Mouse (Mus musculus) neural tube, embryonic 11.5 days (tissue): Measurements from ENCODE around the gene Olfr317. TPM values are rescaled to one million over a fixed set of nuclear protein-coding genes. Genes with fewer than 3 reads are reported as not detected.
"Not testable (repeated sequence)": the region's sequence is repeated elsewhere in the genome, so short reads cannot be mapped to it uniquely, and the experiment has no call there.

ENCODE experiments used
- ATAC-seq: fragments of 200-750 bp; cut with Nextera tagmentation; 2 replicates; pipeline ENCODE4 v1.8.0; 2017; ENCODE audit warnings: moderate number of reproducible peaks, mild to moderate bottlenecking, moderate TSS enrichment, moderate library complexity; ENCODE audit not compliant: insufficient read depth, low FRiP score, low TSS enrichment
- DNase-seq: peaks from one replicate; pipeline ENCODE4 v3.0.0-alpha.2; 2015; ENCODE audit warnings: low spot score
- H3K27ac ChIP-seq: fragments of 300-500 bp; sonication (generic); 2 replicates; pipeline ENCODE4 v1.5.1; 2014; ENCODE audit warnings: low read depth, mild to moderate bottlenecking, low read length
- H3K27me3 ChIP-seq: fragments of 300-500 bp; sonication (generic); 2 replicates; pipeline ENCODE4 v1.6.1; 2014; ENCODE audit warnings: mild to moderate bottlenecking, low read length, mixed read lengths; ENCODE audit not compliant: control insufficient read depth, insufficient read depth
- H3K36me3 ChIP-seq: fragments of 300-500 bp; sonication (generic); 2 replicates; pipeline ENCODE4 v1.6.1; 2014; ENCODE audit warnings: mild to moderate bottlenecking, low read length, moderate library complexity, mixed read lengths; ENCODE audit not compliant: control insufficient read depth, insufficient read depth
- H3K4me1 ChIP-seq: fragments of 300-500 bp; sonication (generic); 2 replicates; pipeline ENCODE4 v1.6.1; 2014; ENCODE audit warnings: low read length, mixed read lengths; ENCODE audit not compliant: control insufficient read depth, insufficient read depth
- H3K4me2 ChIP-seq: fragments of 300-500 bp; sonication (generic); 2 replicates; pipeline ENCODE4 v1.6.1; 2014; ENCODE audit warnings: low read depth, mild to moderate bottlenecking, moderate library complexity
- H3K4me3 ChIP-seq: fragments of 300-500 bp; sonication (generic); 2 replicates; pipeline ENCODE4 v1.5.1; 2014; ENCODE audit warnings: low read depth, low read length
- H3K9ac ChIP-seq: fragments of 300-500 bp; sonication (generic); 2 replicates; pipeline ENCODE4 v1.6.1; 2014; ENCODE audit warnings: mild to moderate bottlenecking, low read length
- H3K9me3 ChIP-seq: fragments of 300-500 bp; sonication (generic); 2 replicates; pipeline ENCODE4 v1.6.1; 2016; ENCODE audit warnings: low read length; ENCODE audit not compliant: control insufficient read depth
- WGBS: fragments of 180-500 bp; shearing (Covaris S2); extraction: QIAGEN DNeasy Blood & Tissue Kit; methylation state at CpG from one replicate; pipeline ENCODE4 v1.1.7; 2014; 5-methylcytosine and 5-hydroxymethylcytosine counted together
- polyA plus RNA-seq: library from polyadenylated mRNA; unstranded; fragments of >200 nt; fragmentation: Nextera tagmentation; extraction: Ambion mirVana; gene quantifications from 2 replicates; pipeline ENCODE4 v1.2.1, GENCODE M21; 2014

The Olfr317 gene
- polyA plus RNA-seq = not detected in 2 replicates

- no peaks in the 10 kb centered on the region for H3K27me3 ChIP-seq
- H3K4me1 ChIP-seq = no peaks in the 10 kb centered on the region
- H3K36me3 ChIP-seq = no peaks in the 10 kb centered on the region
- WGBS = 70% methylated on average over 4 of the region's 4 CpGs
- DNase-seq (no peak), ATAC-seq (no peak)
- H3K27ac ChIP-seq = no peak within 1 kb of the TSS
- no peak within 1 kb of the TSS for H3K4me3 ChIP-seq
- H3K4me2 ChIP-seq = no peak within 1 kb of the TSS
- no peak within 1 kb of the TSS for H3K9ac ChIP-seq
- no peaks in the 10 kb centered on the region for H3K9me3 ChIP-seq
Measured at GRCm38 (mm10) chr11:58738792-58739262, at the start of gene Olfr317. TSS of gene Olfr317 (minus strand) at chr11:58739212.

DNA sequence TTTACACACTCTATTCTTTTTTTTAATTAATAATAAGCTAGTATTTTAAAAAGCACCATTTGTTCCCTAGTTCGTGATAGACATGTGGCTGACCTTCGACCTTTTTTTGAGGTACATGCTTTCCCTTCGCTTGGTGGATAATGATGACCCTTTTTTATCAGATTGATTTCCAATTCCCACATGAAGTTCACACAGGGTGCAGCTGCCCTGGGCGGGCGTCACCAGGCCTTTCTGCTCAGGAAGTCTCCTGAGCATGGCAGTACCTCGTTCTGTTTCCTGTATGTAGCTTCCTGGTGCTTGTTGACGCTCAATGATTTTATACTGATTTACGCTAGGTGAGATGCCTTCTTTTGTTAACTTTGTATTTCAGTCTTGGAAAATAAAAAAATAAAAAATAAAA is 49.3 kb upstream of the Olfr317 start:
- Histone ChIP-seq H3K4me1 (no peaks in the 10 kb centered on the region), H3K9ac (no peak overlapping the region), H3K27me3 (no peaks in the 10 kb centered on the region), H3K27ac (no peak overlapping the region), H3K9me3 (no peaks in the 10 kb centered on the region), H3K4me2 (no peak overlapping the region), H3K4me3 (no peak overlapping the region), H3K36me3 (no peaks in the 10 kb centered on the region)
- WGBS = 89% methylated on average over 8 of the region's 8 CpGs
- ATAC-seq = no peak
- no peak for DNase-seq

DNA sequence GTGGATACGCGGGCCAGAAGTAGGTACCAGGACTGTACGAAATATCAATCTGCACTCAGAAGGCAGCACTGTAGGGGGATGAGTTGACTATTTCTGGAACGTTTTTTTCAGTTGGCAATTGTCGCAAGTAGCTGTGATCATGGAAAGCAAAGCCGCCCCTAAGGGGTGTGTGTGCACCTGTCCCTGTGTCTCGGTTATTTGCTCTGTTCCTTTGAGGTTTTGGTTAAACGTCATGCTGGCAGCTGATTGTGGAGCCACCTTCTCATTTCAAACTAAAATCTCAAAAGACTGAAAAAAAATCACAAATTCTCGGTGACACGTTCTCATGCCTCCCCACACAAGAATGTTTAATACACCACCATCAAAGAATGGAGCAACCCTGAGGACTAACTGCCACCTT is 48.6 kb upstream of the Olfr317 start:
- no peak overlapping the region for H3K4me2 ChIP-seq
- H3K4me1 ChIP-seq = no peaks in the 10 kb centered on the region
- H3K27me3 ChIP-seq = no peaks in the 10 kb centered on the region
- no peak overlapping the region for H3K9ac ChIP-seq
- ATAC-seq (no peak), DNase-seq (no peak)
- 90% methylated on average over 10 of the region's 10 CpGs for WGBS
- no peak overlapping the region for H3K27ac ChIP-seq
- H3K9me3 ChIP-seq = no peaks in the 10 kb centered on the region
- no peak overlapping the region for H3K4me3 ChIP-seq
- H3K36me3 ChIP-seq = no peaks in the 10 kb centered on the region

DNA sequence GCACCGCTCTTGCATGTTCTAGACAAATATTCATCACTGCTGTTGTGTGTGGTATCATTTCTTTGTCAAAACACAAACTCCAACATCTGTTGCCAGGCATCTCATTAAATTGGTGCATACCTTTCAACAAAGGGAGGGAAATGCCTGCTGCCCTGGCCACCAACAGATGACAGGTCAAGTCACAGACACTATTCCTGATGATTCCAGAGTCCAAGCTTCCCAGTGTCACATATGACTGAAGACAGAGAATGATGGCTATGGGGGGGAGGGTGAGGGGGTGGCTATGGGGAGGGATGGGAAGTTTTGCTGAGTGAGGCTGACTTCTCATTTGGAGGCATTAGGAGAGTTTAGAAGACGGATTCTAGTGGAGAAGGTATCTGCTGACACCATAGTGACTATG is 45.2 kb upstream of the Olfr317 start:
- DNase-seq = no peak
- Histone ChIP-seq H3K4me2 (no peak overlapping the region), H3K4me3 (no peak overlapping the region), H3K9me3 (no peaks in the 10 kb centered on the region), H3K27ac (no peak overlapping the region), H3K9ac (no peak overlapping the region), H3K27me3 (no peaks in the 10 kb centered on the region), H3K4me1 (no peaks in the 10 kb centered on the region), H3K36me3 (no peaks in the 10 kb centered on the region)
- ATAC-seq = no peak
- WGBS = 89% methylated on average over 2 of the region's 2 CpGs

DNA sequence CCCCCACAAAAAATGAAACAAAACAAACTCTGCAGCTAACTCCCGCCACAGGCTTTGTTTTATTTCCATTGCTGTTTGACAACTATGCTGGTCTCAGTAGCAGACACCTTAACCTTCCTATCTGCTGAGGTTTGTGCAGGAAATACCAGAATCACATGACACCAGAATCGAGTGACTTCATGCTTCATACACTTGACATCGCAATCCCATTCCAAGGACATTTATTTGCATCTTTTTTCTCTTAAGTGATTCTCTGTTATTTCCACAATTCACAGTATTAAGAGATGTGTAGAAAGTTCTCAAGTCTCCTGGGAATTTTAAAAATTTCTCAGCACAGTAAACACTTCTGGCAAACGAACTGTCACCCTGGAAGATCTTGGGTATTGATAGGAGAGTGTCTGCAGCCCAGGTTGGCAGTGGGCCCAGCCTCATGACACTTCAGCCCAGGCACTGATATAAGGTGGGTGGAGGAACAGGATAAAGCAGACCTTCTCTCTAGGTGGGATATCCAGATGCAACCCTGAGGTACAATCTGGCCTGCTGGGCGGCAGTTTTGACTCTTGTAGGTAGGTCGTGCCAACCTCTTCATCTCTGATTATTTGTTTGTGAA is 43.6 kb upstream of the Olfr317 start, which contains the start of gene Olfr314:
TSS of gene Olfr314 (plus strand) at position 473 of the 610 bp plus-strand sequence.
- Histone ChIP-seq H3K4me3 (no peak within 1 kb of the TSS), H3K36me3 (no peaks in the 10 kb centered on the region), H3K9me3 (no peaks in the 10 kb centered on the region), H3K9ac (no peak within 1 kb of the TSS), H3K4me1 (no peaks in the 10 kb centered on the region), H3K27me3 (no peaks in the 10 kb centered on the region), H3K4me2 (no peak within 1 kb of the TSS), H3K27ac (no peak within 1 kb of the TSS)
- 86% methylated on average over 6 of the region's 6 CpGs for WGBS
- no peak for DNase-seq
- ATAC-seq = no peak

- Histone ChIP-seq H3K9ac (no peak within 1 kb of the TSS), H3K36me3 (no peaks in the 10 kb centered on the region), H3K27me3 (no peaks in the 10 kb centered on the region), H3K4me1 (no peaks in the 10 kb centered on the region), H3K9me3 (no peaks in the 10 kb centered on the region), H3K27ac (no peak within 1 kb of the TSS), H3K4me3 (no peak within 1 kb of the TSS), H3K4me2 (no peak within 1 kb of the TSS)
- no peak for DNase-seq
- ATAC-seq = no peak
Measured at GRCm38 (mm10) chr11:58772888-58773287, 33.9 kb upstream of the Olfr317 start, which contains the start of gene Olfr315. TSS of gene Olfr315 (plus strand) at chr11:58773188.

GRCm38 (mm10) chr11:58752434-58752833 is 13.4 kb upstream of the Olfr317 start, which contains the start of gene Olfr316:
TSS of gene Olfr316 (plus strand) at chr11:58752734.
- ATAC-seq (no peak), DNase-seq (no peak)
- WGBS = 92% methylated on average over 2 of the region's 2 CpGs
- Histone ChIP-seq H3K27me3 (no peaks in the 10 kb centered on the region), H3K4me3 (no peak within 1 kb of the TSS), H3K36me3 (no peaks in the 10 kb centered on the region), H3K4me1 (no peaks in the 10 kb centered on the region), H3K27ac (no peak within 1 kb of the TSS), H3K9ac (no peak within 1 kb of the TSS), H3K9me3 (no peaks in the 10 kb centered on the region), H3K4me2 (no peak within 1 kb of the TSS)

- WGBS = 90% methylated on average over 18 of the region's 18 CpGs
- not testable (repeated sequence) for H3K4me1 ChIP-seq, H3K27me3 ChIP-seq, DNase-seq, H3K27ac ChIP-seq, ATAC-seq, H3K9me3 ChIP-seq, H3K36me3 ChIP-seq, H3K4me3 ChIP-seq, H3K9ac ChIP-seq, H3K4me2 ChIP-seq
Measured at GRCm38 (mm10) chr11:58751096-58751495, 12.1 kb upstream of the Olfr317 start.

- Histone ChIP-seq H3K4me2 (no peak overlapping the region), H3K9ac (no peak overlapping the region), H3K9me3 (no peaks in the 10 kb centered on the region), H3K27ac (no peak overlapping the region), H3K36me3 (no peaks in the 10 kb centered on the region), H3K27me3 (no peaks in the 10 kb centered on the region), H3K4me1 (no peaks in the 10 kb centered on the region), H3K4me3 (no peak overlapping the region)
- 59% methylated on average over 3 of the region's 3 CpGs for WGBS
- DNase-seq (no peak), ATAC-seq (no peak)
Measured at GRCm38 (mm10) chr11:58733372-58733771, 5.6 kb downstream of the Olfr317 start.
